Mouse (Mus musculus): ENCODE measurements around the gene Bahd1.

Gene Bahd1

DNA sequence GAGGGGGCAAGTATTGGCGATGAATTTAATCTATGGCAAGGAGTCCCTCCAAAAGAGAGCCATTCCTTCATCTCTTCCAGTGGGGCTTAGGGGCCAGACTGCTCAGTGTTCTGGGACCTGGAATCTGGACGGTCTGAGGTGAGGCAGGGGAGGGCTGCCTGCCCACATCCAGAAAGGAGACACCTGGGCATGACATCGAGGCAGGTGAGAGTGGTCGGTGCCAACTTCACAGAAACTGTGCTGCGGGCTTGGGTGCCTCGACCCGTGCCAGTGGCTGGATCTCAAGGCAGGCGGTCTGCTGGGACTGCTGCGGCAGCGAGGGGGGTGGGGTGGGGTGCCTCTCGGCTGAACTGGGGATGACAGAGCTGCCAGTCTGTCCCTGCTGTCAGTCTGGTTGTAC is 2.4 kb upstream of the Bahd1 start:
- in situ Hi-C loops (cut with MseI, MboI): no loop called here

DNA sequence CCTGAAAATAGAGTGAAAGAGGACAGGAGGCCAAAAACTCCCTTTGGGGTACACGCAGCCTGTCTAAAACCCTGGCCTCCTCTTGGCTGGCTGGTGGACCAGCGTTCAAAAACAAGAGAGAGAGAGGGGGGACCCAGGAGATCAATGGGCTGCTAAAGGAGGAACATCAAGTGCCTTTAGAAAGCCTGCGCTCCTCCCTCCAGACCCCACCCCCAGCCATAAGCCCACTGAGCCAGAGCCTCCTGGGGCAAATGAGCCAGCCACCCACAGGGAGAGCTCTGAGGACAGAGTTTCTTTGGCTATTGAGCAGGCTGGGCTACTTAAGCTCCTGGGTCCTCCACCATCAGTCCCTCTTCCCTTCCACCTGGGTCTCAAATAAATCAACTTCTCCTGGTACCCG is 1.4 kb upstream of the Bahd1 start:
- in situ Hi-C loops (cut with MseI, MboI): no loop called here

DNA sequence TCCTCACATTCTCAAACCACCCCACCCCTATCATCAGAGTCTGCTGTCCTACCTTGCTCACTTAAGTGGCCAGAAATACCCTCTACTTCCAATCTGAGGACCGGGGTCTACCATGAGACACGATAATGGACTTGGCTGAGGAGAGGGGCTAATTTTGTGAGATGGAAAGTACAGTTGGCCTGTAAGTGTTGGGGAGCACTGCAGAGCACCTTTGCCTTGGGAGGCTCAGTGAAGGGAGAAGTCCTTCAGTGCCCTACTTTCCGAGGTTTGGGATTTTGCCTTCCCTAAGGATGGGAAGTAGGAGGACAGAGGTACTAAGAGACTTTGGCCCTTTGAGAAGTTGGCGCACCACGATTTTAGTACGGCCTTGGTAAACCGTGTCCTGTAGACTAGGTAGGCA is 871 bp upstream of the Bahd1 start:
- in situ Hi-C loops (cut with MseI, MboI): no loop called here

DNA sequence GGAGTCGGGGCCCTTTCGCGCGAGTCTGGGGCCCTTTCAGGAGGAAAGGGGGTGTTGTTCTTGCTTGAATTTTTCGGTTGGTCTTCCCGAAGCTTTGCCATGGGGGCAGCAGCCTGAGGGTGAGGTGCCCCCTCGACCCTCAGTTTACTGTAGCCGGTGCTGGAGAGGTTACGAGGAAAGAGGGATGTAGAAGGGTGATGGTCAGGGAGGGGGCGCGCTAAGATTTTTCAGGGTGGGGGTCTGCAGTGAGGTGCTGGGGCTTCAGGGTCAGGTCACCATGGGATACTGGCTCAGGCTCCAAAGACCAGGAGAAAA is 606 bp downstream of the Bahd1 start:
- in situ Hi-C loops (cut with MseI, MboI): no loop called here

DNA sequence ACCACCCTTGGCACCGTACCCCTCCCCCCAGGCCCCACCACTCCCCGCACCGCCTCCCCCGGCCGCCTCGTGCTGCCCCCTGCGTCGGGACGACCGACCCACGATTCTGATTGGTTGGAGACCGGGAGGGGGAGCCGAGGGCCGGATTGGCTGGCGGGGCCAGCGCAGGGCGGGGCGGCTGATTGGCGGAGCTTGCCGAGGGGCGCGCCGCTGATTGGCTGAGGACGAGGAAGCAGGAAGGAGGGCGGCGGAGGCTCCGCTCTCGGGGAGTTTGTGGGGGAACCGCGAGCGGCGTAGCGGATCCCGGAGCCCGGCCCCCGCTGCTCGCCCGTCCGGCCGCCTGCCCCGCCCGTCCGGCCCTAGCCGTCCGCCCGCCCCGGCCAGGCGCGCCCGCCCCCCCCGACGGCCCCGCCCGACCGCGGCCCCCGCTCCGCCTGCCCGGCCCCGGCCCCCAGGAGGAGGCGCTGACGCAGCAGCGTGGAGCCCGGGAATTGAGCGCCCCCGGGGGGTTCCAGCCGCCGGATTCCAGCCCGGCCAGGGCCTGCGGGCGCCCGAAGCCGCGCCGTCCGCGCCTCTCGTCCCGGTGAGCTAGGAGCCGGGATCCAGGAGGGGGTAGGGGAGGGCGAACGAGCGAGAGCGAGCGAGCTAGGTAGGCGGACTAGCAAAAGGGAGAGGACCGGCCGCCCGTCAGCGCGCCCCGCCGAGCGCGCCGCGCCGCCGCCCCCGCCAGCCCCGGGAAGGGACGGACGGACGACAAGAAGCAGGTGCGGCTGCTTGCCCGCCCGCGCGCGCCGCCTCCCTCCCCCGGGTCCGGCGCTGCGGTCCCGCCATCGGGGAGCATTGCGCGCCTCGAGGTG is 1.2 kb downstream of the Bahd1 start:
- in situ Hi-C loops (cut with MseI, MboI): no loop called here

DNA sequence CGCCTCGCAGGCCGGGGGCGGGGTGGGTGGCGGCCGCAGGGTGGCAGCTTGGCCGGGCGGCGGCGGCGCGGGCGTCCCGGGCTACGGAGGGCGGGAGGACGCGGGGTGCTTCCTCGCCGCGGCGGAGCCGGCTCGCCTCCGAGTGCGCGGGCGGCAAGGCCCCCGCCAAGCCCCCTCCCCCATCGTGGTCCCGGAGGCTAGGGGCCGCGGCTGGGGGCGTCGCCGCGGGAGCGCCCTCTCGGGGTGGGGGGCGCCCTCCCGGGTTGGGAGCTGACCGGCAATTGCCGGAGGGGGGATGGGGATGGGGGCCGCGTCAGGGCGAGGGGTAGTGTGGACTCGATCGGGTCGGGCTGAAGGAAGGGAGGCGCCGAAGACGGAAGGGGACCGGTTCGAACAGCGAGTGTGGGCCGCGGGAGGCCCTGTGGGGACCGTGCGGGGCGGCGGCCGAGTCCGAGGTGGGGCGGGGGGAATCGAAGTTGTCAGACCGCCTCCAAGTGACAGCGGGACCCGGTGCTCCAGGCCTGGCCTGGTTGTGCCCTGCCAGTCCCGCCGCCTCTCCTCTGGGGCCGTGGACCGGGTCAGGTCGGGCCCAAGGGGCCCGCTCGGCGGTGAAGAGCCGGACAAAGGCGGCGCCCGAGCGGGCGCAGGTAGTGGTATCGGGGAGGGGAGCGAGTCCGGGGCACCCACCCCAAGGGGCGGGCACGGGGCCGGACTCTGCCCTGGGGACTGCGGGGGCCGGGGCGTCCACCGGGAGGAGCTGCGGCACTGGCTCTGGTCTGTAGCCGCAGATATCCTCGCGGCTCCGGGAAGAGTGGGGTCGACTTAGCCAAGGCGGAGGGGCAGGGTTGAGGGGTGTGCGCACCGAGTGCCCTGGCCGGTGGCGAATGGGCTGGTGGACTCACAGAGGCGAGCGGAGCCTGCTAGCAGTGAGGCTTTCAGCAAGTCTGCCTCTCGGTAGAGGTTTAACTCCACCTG is 2.2 kb downstream of the Bahd1 start:
- in situ Hi-C loops (cut with MseI, MboI): no loop called here

DNA sequence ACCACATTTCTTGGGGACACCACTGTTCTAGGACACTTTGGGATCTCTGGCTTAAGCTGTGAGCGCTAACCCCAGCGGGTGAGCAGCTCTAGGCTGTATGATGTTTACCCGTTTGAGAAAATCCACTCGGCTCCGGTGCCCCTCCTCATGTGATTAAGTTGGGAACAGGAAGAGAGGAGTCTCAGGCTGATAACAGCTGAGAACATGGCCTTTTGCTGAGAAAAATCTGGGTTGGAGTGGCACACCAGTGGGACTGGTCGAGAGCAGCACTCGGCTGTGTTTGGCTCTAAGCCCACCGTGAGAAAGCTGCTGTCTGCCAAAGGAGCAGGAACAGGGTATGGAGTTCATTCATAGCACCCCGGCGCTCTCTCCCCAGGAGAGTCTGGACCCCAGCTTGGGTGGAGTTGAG is 3.2 kb downstream of the Bahd1 start:
- in situ Hi-C loops (cut with MseI, MboI): no loop called here

DNA sequence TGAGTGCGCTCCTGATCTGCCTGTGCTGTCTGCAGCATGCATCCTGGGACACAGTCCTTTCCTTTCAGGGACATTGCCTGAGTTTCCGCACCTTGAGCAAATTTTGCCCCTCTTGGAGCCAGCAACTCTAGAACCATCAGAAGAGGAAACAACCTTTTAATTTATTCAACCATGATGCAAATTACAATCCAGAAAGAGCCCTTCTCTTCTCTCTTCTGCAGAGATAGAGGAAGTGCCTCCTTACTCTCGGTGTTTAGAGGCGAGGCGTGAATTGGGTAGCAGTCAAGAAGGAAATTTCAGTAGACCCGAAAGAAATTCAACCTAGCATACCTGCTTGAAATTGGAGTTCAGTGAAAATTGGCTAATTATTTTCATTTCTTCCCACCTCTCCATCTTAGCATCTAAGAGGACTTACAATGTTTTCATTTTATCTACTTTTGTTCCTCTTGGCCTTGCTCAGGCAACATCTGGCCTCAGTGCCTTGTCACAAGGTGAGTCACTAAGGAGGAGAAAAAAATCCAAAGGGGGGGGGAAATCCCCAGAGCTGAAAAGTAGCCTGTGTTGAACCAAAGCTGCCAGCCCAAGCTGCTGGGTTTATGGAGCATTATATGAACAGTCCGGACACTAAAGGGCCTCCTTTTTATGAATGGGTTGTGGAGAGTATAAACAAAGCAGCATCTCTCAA is 5.4 kb downstream of the Bahd1 start:
- in situ Hi-C loops (cut with MseI, MboI): no loop called here

DNA sequence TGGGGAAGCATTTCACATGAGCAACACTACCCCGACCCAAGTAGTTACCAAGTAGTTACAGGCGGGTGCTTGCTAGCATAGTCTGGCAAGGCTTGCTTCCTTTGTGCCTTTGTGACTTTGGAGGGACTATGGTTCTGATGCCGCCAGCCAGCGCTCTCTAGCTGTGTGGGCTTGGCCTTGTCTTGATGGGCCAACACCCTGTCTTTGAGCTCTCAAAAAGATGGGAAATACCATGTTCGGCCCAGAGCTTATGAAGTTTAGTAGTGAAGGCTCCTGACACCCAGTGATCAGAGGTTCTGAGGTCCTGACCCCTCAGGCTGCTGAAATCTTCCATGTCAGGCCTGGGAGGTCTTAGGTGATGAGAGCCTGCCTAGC is 5.9 kb downstream of the Bahd1 start:
- in situ Hi-C loops (cut with MseI, MboI): no loop called here

DNA sequence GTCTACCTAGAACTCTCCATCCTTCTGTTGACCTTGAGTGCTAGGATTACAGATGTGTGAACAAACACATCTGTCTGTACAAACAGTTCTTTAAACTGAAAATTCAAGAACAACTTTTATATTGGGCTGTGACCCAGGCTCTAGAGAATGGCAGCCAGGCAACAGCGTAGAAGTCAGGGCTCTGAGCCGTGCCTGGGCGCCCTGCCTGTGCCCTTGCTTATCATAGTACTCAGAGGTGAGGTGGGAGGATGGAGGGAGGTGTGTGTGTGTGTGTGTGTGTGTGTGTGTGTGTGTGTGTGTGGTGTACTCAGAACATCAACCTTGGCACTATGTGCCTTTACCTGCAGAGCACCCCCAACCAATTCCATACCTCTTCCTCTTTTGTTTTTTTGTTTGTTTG is 7.6 kb downstream of the Bahd1 start:
- in situ Hi-C loops (cut with MseI, MboI): no loop called here

DNA sequence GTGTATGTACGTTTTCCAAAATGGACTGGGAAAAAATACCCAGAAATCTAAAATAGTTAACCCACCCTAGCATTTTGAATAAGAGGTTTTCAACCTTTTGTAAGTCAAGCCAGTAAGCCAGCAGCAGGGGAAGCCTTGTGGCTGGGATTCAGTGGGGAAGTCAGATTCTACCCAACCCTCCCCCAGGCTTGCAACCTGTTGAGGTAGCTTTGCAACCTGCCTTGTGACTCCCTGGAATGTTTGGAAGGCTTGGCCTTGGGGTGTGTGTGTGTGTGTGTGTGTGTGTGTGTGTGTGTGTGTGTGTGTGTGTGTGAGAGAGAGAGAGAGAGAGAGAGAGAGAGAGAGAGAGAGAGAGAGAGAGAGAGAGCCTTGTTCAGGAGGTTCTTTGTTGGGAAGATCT is 9.0 kb downstream of the Bahd1 start:
- in situ Hi-C loops (cut with MseI, MboI): no loop called here

DNA sequence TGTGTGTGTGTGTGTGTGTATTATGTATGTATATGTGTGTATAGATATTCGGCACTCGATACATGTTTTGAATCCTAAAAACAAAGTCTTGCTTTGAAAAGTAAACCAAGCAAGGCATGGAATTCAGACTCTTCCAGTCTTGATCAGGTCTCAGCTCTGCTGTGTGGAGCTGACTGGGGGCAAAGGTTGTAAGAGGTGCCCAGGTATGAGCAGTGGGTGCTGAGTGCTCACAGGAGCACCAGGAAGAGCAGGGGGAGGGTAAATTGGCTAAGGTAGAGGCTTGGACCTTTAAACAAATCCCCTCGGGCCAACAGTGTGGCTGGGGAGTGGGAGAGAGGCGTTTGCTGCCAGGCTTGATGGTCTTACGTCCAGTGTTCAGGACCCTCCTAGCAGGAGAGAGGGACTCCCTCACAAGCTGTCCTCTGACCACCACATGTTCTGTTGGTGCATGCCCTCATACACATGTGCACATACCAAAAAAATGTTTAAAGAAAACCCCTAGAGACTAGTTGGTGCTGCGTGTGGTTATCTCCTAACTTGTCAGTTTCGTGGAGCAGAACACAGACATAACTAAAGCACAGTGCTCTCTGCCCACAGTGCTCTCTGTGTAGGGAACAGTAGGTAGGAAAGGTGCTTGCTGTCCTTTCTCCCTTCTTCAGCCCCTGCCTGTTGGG is 10.6 kb downstream of the Bahd1 start:
- in situ Hi-C loops (cut with MseI, MboI): no loop called here

DNA sequence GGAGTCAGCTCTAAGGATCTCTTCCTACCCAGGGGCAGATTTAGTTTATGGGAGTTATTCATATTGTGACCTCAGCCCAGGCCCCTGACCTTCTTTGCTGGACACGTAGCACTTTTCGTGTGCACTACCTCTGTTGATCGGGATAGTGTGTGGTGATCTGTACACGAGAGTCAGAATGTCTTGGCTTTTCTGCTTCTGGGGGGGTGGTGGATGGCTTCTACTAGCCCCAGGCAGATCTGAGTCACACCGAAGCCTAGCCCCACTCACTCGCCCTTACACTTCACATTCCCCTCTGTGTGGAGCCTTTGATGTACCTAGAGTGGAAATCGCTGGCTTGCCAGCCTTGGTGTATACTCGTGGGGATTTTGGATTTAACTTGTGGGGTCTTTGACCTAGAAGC is 12.5 kb downstream of the Bahd1 start:
- in situ Hi-C loops (cut with MseI, MboI): no loop called here

DNA sequence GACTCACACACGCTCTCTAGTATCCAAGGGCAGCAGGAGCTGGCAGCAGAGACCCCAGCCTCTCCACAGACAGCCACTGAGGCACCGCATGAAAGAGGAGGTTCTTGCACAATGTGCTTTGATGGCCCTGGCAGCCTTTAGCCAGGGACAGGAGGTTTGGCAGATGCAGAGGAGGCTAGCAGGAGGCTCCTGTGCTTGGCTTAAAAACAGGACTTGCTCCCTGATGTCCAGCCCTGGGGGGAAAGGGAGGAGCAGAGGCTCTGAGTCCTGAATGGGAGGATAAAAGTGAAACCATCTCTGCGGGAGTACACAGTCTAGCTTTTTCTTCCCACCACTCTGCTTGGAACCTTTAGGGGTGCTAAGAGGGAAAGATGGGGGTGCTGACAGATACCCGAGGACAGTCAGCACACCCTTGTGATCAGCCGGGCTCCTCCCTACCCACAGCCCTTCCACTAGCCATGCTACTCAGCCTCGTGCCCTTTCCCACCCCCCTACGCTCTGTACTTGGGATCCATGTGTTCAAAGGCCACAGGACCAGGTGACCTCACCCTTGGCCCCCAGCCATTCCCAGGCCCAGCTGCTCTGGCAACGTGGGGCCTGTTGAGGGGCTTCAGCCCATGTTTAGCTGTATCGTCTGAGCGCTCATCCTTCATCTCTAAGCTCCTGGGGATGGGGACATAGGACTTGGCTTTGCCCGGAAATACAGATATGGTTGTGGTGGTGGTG is 13.5 kb downstream of the Bahd1 start:
- in situ Hi-C loops (cut with MseI, MboI): no loop called here

DNA sequence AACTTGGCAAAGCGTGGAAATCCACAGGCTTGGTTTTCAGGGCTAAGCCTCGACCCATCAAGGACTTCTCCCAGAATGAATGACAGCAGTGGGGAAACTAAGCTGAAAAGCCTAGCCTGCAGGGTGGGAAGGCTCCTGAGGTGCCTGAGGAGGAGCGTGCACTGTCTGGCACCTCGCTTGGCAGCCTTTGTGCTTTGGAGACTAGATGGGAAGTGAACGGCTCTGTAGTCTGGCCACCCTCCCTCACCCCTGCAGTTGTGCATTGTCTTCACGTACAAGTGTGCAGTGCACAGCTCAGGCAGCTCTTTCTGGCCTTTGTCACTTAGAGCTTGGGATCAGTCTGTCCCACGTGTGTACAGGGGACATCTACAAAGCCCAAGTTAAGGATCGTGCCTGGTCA is 14.5 kb downstream of the Bahd1 start:
- in situ Hi-C loops (cut with MseI, MboI): no loop called here

DNA sequence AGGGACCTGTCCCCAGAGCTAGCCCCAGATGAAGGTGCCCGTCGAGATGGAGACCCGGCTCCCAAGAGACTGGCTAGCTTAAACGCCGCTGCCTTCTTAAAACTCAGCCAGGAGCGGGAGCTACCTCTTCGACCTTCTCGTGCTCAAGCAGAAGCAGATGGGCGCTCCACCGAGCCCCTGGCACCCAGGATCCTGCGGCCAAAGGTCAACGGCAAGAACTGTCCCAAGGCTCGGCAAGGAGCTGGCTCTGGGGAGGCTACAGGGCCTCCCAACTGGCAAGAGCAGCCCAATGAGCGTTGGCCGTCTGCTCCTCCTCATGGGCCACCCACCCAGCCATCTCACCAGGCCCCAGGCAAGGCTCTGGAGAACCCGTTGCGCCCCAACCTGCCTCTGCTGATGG is 16.3 kb downstream of the Bahd1 start:
- in situ Hi-C loops (cut with MseI, MboI): no loop called here

DNA sequence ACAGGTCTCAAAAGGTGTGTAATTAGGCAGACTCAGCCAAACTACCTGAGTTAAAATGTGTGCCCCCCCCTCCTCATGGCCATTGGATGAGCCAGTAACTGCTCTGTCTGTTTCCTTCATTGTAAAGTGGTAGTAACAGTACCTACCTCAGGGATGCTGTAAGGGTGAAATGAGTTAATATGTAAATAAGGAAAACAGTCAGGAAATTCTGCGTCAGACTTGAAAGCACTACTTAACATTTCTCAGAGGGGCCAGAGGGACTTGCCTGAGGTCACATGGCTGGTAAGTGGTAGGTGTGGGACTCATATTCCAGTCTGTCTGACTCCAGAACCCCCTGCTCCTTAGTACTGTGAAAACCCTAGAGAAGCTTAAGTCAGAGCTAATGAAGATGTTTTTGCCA is 18.4 kb downstream of the Bahd1 start:
- in situ Hi-C loops (cut with MseI, MboI): no loop called here

DNA sequence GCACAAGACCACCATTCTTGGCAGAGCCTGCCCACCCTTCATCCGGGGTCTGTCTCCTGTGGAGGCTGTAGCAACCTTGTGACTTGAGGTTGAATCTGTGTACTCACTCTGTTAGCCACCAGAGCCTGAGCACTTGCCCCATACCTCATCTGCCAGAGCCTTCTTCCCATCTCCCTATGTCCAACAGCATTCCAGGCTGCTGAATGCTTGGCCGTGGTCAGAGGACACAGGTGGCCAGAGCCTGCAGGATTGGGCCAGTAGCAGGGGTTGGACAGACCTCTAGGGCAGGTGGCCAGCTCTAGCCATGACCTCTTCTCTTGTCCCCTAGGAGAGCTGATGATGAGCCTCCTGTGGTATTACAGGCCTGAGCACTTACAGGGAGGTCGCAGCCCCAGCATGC is 20.3 kb downstream of the Bahd1 start:
- in situ Hi-C loops (cut with MseI, MboI): no loop called here

DNA sequence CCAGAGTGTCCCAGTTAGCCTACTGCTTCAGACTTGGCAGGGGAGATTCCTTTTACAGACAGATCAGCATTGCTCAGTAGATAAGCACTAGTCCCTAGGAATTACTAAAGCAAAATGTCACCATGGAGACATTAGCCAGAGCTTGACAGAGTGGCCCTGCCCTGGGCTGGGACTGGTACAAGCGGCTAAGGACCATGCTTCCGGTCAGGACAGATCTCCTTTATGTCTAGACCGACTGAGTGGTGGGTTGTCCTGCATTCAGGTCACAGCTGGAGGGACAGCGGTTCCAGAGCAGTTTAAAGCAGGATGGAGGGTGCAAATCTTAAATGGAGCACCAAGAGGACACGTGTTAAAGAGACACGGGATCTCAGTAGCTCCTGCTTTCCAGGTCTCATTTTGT is 25.8 kb downstream of the Bahd1 start:
- in situ Hi-C loops (cut with MseI, MboI): no loop called here

DNA sequence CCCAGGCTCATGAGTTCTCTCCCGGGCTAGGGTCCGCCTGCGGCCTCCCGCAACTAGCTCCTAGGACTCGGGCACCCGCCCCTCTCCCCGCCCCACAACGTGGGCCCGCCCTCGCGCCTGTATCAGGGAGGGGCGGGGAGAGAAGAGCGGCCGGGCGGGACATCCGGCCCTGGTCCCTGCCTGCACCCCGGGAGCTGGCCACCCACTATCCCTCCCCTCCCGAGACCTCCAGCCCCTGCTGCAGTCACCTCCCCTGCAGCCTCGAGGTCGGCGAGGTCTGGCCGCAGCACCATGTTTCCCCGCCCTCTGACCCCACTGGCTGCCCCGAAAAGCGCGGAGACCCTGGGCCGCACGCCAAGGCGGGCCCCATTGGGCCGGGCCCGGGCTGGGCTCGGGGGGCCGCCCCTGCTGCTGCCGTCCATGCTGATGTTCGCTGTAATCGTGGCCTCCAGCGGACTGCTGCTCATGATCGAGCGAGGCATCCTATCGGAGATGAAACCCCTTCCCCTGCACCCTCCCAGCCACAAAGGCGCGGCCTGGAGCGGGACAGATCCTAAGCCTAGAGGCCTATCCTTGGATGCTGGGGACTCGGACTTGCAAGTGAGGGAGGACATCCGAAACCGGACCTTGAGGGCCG is 26.3 kb downstream of the Bahd1 start, which contains the start of gene Chst14:
Gene Chst14 (plus strand): TSS at position 136 of the 637 bp plus-strand sequence.
- in situ Hi-C loops (cut with MseI, MboI): no loop called here
